Mouse (Mus musculus): ENCODE measurements around the gene Ptpa. TPM values are rescaled to one million over a fixed set of nuclear protein-coding genes. Genes with fewer than 3 reads are reported as not detected.
"Not testable (repeated sequence)": the region's sequence is repeated elsewhere in the genome, so short reads cannot be mapped to it uniquely, and the experiment has no call there.

Ptpa gene
- polyA plus RNA-seq, 1 experiment from 2014 or later = 149 TPM

DNA sequence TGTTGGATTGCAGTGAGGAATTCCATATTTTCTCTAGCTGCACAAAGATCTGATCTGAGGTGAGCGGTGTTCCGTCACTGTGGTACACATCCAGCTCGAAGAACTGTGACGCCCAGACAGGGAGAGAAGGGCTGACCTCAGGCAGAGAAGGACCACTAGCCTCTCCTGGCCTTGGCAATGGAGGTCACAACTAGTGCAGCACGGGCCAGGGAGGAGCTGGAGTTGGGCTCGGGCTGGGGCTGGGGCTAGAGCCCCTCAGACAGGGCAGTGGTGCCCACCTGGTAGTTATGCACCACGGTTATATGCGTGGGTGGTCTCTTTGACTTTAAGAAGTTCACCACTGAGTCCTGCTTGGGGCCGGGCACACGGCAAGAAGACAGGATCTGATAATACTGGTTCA, 8.1 kb upstream of the Ptpa start:
- no peaks in the 10 kb centered on the region for H3K27me3 ChIP-seq (ENCODE audit: insufficient read depth, poor library complexity, severe bottlenecking)
- H3K4me3 ChIP-seq = no peak overlapping the region
- DNase-seq (ENCODE audit: low spot score) = no peak
- WGBS = 96% methylated on average over 10 of the region's 10 CpGs
- no peaks in the 10 kb centered on the region for H3K9me3 ChIP-seq
- no peak overlapping the region for H3K27ac ChIP-seq
- H3K4me1 ChIP-seq (replicated peaks) = no peaks in the 10 kb centered on the region
- peaks cover 92% of the 10 kb centered on the region for H3K36me3 ChIP-seq

DNA sequence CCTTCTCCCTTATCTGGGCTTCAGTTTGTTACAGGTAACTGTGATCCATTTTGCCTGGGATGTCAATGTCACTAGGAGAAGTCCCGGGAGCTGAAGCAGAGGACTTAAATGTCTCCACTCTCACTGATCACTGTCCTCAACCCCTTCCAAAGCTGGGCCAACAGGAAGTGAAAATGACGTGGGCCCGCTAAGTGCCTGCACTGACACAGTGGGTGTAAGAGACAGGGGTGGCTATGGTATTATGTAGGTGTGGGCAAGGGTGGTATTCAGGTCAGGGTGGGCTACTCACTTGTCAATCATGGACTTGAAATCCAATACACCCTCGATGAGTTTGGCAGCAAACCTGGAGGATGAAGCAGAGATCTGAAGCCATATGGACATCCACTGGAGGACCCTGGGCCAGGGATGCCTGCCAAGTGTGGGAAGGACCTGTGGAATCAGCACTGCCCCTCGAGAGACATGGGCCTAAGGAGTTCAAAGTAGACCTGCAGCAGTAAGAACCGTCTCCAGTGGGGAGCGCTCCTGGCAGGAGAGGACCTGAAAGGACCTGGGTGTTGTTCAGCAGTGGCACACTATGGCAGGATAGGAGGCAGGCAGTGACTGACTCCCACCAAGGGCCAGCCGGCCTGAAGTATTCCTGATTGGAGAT, 7.3 kb upstream of the Ptpa start:
- peaks cover 5% of the 10 kb centered on the region; the same call in 1 of the 2 replicates for H3K4me1 ChIP-seq (replicated peaks)
- peaks cover 86% of the 10 kb centered on the region for H3K36me3 ChIP-seq
- 89% methylated on average over 8 of the region's 8 CpGs for WGBS

DNA sequence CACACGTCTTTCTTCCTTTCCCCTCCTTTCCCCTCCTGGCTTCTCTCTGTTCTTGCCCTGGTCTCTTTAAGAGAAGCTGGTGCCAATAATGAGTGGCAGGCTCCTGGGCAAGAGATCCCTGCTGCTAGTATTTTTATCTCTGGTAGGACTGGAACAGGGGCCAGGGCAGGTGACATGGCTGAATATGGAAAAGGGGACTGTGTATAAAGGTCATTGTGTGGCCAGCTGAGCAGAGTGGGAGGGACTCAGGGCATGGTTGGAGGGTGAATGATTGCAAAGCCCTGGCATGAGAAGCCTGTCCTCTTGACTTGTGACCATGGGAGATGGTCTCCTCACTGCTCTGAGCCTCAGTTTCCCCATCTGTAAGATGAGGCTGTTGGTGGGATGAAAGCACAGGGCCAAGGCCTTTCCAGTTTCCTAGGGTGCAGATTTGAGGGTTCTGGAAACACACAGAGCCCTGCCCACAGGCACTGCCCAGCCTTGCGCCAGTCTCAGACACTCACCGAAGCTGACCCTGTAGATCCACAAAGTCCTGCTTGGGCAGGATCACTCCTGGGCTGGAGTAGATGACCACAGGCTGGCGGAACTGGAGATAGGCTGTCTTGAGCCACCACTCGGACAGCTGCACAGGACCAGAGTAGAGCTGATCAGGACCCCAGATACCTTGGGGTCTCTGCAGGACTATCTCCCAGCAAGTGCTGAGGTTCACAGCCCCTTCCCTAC, 6.2 kb upstream of the Ptpa start:
- peaks cover 13% of the 10 kb centered on the region for H3K27me3 ChIP-seq (ENCODE audit: insufficient read depth, poor library complexity, severe bottlenecking)
- DNase-seq (ENCODE audit: low spot score) = no peak
- H3K4me3 ChIP-seq = no peak overlapping the region
- peaks cover 15% of the 10 kb centered on the region for H3K4me1 ChIP-seq (replicated peaks)
- no peak overlapping the region for H3K27ac ChIP-seq
- no peaks in the 10 kb centered on the region for H3K9me3 ChIP-seq
- WGBS = 82% methylated on average over 5 of the region's 5 CpGs
- peaks cover 76% of the 10 kb centered on the region for H3K36me3 ChIP-seq

More for the DNA sequence above, 7.3 kb upstream of the Ptpa start:
- peaks cover 2% of the 10 kb centered on the region for H3K27me3 ChIP-seq (ENCODE audit: insufficient read depth, poor library complexity, severe bottlenecking)
- H3K9me3 ChIP-seq = no peaks in the 10 kb centered on the region
- H3K27ac ChIP-seq = no peak overlapping the region
- no peak for DNase-seq (ENCODE audit: low spot score)
- no peak overlapping the region for H3K4me3 ChIP-seq

DNA sequence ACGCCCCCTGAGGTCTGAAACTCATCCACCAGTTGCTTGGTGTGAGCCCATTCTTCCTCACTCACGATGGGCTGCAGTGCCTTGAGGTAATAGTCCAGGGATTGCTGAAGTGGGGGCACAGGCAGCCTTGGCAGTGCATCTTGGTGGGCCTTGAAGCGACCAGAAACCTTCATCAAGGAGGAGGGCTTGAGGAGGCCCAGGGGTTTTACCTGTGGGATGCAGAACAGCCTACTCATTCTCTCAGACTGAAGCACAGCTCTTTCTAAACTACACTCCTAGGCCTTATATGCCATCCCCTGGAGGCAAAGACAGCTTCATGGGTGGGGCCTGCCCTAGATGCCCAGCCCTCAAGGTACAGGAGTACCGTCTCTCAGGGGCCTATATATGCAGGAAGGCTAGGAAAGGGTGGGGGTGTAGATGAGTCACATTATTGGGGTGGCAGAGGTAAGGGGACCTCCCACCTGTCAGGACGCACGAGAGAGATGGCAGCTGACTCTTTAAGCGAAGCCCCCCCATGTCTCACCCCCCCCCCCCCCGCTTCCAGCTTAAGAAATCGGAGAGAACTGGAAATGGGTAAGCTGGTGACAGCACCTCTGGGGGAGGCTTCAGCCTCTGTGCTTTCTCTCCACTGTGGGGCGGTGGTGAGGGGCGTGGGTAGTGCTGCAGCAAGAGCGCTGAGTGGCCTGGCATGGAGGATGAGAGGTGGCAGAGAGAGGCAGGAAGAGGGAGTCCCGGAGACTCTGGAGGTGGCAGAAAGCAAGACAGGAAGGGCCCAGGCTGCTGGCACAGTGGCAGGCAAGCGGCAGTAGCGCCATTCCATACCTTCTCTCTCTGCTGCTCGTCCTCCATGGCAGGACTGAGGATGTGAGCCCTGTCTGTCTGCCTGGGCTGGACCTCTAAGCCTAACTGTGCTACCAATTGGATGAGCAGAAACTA, 2.5 kb upstream of the Ptpa start:
- 81% methylated on average over 16 of the region's 16 CpGs for WGBS
- Histone ChIP-seq H3K27ac (no peak overlapping the region), H3K27me3 (ENCODE audit: insufficient read depth, poor library complexity, severe bottlenecking) (peaks cover 17% of the 10 kb centered on the region), H3K4me3 (no peak overlapping the region; the same call in 1 of the 2 replicates), H3K36me3 (peaks cover 39% of the 10 kb centered on the region), H3K9me3 (no peaks in the 10 kb centered on the region), H3K4me1 (replicated peaks) (peaks cover 48% of the 10 kb centered on the region)
- DNase-seq (ENCODE audit: low spot score) = no peak

DNA sequence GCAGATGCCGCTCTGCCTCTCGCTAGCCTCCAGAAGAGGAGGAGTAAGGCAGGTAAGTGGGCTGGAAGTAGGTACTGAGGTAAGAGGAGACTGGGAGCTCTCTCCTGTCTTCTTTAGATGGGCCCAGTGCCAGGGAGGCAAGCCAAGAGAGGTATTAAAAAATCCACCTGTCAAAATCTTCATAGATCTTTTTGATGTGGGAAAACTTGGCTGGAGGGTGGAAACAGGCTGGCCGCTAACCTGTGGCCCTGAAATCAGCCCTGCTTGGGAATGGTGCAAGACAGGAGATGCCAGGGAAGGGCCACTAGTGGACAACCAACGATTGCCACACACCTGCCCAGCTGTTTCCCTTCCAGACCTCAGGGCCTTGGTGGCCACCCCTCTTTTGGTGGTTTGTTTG, 1.7 kb upstream of the Ptpa start:
- Histone ChIP-seq H3K4me1 (replicated peaks) (peaks cover 56% of the 10 kb centered on the region), H3K27me3 (ENCODE audit: insufficient read depth, poor library complexity, severe bottlenecking) (peaks cover 17% of the 10 kb centered on the region), H3K9me3 (no peaks in the 10 kb centered on the region), H3K27ac (no peak overlapping the region), H3K4me3 (peak overlapping the region; percentile 94; the same call in 1 of the 2 replicates), H3K36me3 (peaks cover 31% of the 10 kb centered on the region)
- DNase-seq (ENCODE audit: low spot score) = no peak
- 92% methylated on average over 4 of the region's 4 CpGs for WGBS

DNA sequence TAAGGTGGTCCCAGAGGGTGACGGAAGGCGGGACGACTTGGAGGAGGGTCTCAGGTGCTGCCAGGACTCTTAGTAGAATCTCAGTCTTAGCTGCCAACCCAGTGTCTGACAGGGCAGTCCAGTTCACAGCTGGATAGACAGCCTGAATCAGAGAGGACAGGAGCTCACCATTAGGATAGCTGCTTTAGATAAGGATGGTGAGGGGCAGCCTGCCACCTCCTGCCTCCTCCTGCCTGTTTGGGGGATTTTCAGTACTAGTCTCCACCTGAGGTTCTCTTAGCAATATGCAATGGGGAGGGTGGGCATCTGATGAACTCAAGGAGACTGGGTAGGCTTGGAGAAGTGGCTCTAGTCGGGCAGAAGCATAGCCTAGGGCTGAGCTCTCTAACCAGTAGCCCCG, 1.2 kb upstream of the Ptpa start:
- peaks cover 17% of the 10 kb centered on the region for H3K27me3 ChIP-seq (ENCODE audit: insufficient read depth, poor library complexity, severe bottlenecking)
- 49% methylated on average over 5 of the region's 5 CpGs for WGBS
- peaks cover 60% of the 10 kb centered on the region for H3K4me1 ChIP-seq (replicated peaks)
- H3K9me3 ChIP-seq = no peaks in the 10 kb centered on the region
- peak overlapping the region; percentile 97 for H3K27ac ChIP-seq
- no peak for DNase-seq (ENCODE audit: low spot score)
- peaks cover 25% of the 10 kb centered on the region for H3K36me3 ChIP-seq
- H3K4me3 ChIP-seq = peak overlapping the region; percentile 94

DNA sequence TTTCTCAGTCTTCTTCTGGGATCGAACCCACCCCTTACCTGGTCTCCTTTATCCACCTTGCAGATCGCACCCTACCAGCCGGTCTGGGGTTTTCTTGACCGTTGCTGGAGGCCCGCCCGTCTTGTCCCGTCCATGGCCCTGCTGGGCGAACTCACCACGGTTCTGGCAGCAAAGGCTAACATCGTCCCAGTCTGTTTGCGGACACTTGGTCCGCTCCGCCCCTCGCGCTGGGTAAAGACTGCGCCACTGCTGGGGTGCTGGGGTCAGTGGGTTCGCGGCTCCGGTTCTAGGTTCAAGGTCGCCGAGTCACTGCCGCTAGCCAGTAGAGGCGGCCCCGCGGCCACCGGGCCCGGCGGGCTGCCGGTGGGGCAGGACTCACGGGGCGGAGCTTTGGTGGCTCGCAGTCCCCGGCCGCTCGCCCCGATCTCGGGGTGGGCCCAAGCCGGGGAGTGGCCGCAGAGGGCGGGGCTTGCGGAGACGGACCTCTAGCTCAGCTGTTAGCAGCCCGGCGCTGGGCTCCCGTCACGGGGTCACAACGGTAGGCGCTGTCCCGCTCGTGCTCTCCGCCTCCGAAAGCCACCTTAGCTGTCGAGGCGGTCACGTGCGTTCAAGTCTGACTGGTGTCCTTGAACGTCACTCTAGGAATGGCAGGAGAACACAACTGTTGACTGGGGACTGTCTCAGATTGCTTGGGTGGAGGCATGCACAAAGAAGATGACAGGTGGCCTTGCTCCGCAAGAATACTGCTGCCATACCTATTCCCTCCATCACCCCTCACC, 493 bp upstream of the Ptpa start, which contains the start of gene Crat:
Gene Crat (minus strand): TSS at position 657 of the 779 bp plus-strand sequence.
- H3K4me1 ChIP-seq (replicated peaks) = peaks cover 60% of the 10 kb centered on the region
- peak within 1 kb of the TSS; percentile 97 for H3K27ac ChIP-seq
- WGBS = 1% methylated on average over 58 of the region's 58 CpGs
- H3K4me3 ChIP-seq = peak within 1 kb of the TSS; percentile 94
- H3K36me3 ChIP-seq = peaks cover 18% of the 10 kb centered on the region
- H3K27me3 ChIP-seq (ENCODE audit: insufficient read depth, poor library complexity, severe bottlenecking) = peaks cover 17% of the 10 kb centered on the region
- DNase-seq (ENCODE audit: low spot score) = peak; percentile 84
- H3K9me3 ChIP-seq = no peaks in the 10 kb centered on the region

GRCm38 (mm10) chr2:30416649-30416965, 768 bp downstream of the Ptpa start:
- peaks cover 17% of the 10 kb centered on the region for H3K27me3 ChIP-seq (ENCODE audit: insufficient read depth, poor library complexity, severe bottlenecking)
- DNase-seq (ENCODE audit: low spot score) = no peak
- peak overlapping the region; percentile 94 for H3K4me3 ChIP-seq
- peaks cover 16% of the 10 kb centered on the region for H3K36me3 ChIP-seq
- H3K9me3 ChIP-seq = no peaks in the 10 kb centered on the region
- H3K4me1 ChIP-seq (replicated peaks) = peaks cover 60% of the 10 kb centered on the region
- H3K27ac ChIP-seq = peak overlapping the region; percentile 97
- WGBS = under 1% methylated on average over 7 of the region's 7 CpGs

GRCm38 (mm10) chr2:30417154-30417553, 1.3 kb downstream of the Ptpa start:
- DNase-seq (ENCODE audit: low spot score); H3K9me3 ChIP-seq: not testable (repeated sequence)
- Histone ChIP-seq H3K27ac (peak overlapping the region; percentile 97), H3K36me3 (peaks cover 14% of the 10 kb centered on the region), H3K4me1 (replicated peaks) (peaks cover 60% of the 10 kb centered on the region), H3K4me3 (peak overlapping the region; percentile 94), H3K27me3 (ENCODE audit: insufficient read depth, poor library complexity, severe bottlenecking) (peaks cover 17% of the 10 kb centered on the region)
- WGBS = 85% methylated on average over 6 of the region's 6 CpGs

DNA sequence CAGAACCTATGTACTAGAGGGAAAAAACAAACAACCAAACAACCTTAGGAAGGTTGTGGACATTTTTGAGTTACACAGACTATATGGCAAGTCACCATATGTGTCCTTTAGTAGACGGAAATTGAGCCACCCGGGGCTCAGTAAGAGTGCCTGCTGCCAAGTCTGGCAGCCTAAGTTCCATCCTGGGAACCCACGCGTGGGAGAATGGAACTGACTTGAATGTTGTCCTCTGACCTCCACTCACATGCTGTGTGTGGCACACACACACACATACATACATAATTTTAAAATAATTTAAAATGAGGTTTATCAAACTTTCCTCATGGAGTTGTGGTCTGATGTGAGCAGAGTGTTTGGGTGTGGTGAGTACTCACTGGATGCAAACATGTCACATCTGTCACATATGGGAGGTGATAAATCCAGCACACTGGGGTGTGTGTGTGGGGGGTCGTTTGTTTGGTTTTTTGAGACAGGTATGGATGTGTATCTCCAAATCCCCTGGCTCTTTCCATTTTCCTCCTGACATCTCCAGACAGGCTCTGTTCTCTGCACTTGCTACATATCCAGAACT, 1.8 kb downstream of the Ptpa start:
- Histone ChIP-seq H3K36me3 (peaks cover 9% of the 10 kb centered on the region; the same call in 1 of the 2 replicates), H3K9me3 (no peaks in the 10 kb centered on the region), H3K27ac (no peak overlapping the region; the same call in 1 of the 2 replicates), H3K4me1 (replicated peaks) (peaks cover 60% of the 10 kb centered on the region), H3K4me3 (peak overlapping the region; percentile 94), H3K27me3 (ENCODE audit: insufficient read depth, poor library complexity, severe bottlenecking) (peaks cover 17% of the 10 kb centered on the region)
- 83% methylated on average over 5 of the region's 5 CpGs for WGBS
- no peak for DNase-seq (ENCODE audit: low spot score)

DNA sequence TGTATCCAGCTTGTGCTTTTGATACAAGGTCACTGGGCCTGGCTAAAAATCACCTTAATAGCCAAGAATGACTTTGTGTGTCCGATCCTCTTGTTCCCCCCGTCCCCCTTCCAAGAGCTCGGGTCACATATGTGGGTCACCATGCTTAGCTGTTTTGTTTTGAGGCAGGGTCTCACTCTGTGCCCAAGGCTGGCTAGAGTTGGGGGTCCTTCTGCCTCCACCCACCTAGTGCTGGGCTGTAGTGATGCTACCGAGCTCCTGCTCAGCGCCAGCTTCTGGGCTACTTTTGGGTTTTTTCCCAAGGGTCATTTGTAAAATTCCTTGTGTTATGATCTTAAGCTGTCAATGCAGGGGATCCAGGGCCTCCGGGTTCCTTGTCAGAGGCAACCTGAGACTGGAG, 2.4 kb downstream of the Ptpa start:
- no peak for DNase-seq (ENCODE audit: low spot score)
- no peak overlapping the region for H3K27ac ChIP-seq
- H3K4me1 ChIP-seq (replicated peaks) = peaks cover 59% of the 10 kb centered on the region
- no peaks in the 10 kb centered on the region for H3K9me3 ChIP-seq
- peaks cover 9% of the 10 kb centered on the region; the same call in 1 of the 2 replicates for H3K36me3 ChIP-seq
- WGBS = 76% methylated on average over 6 of the region's 6 CpGs
- H3K4me3 ChIP-seq = peak overlapping the region; percentile 23
- peaks cover 17% of the 10 kb centered on the region for H3K27me3 ChIP-seq (ENCODE audit: insufficient read depth, poor library complexity, severe bottlenecking)

- peaks cover 50% of the 10 kb centered on the region for H3K4me1 ChIP-seq (replicated peaks)
- WGBS = 28% methylated on average over 10 of the region's 10 CpGs
- H3K4me3 ChIP-seq = peak overlapping the region; percentile 18; the same call in 1 of the 2 replicates
- peak; percentile 35 for DNase-seq (ENCODE audit: low spot score)
- H3K9me3 ChIP-seq = no peaks in the 10 kb centered on the region
- peak overlapping the region; percentile 74 for H3K27ac ChIP-seq
- H3K36me3 ChIP-seq = peaks cover 13% of the 10 kb centered on the region
- peaks cover 9% of the 10 kb centered on the region for H3K27me3 ChIP-seq (ENCODE audit: insufficient read depth, poor library complexity, severe bottlenecking)
These were observed 3.3 kb downstream of the Ptpa start for GRCm38 (mm10) chr2:30419112-30419511.
